15 mouse cellular contexts compared by ENCODE assay signal in genomic region chr12:31755885-31756755, GRCm38 (mm10). TPM values are rescaled to one million over a fixed set of nuclear protein-coding genes. Genes with fewer than 3 reads are reported as not detected.
A peak's percentile ranks its signal among the peaks of the same experiment; 100 is the strongest.
DNase-seq lines count a peak whose midpoint lies in the region; ATAC-seq and TF ChIP-seq lines count a peak whose summit lies in the region.
"Had no signal": no experiment of that assay in that cellular context is flagged by ENCODE, and none has a peak within 500 bp of the region (broad histone marks: within the 10 kb centered on the region; RNA-seq: fewer than 3 reads in every experiment).

No protein-coding gene starts in this region.

- no peak for TF ChIP-seq CTCF in bone marrow, adult 2 months (IDR thresholded peaks at IDR 0.05; ENCODE audit: control insufficient read depth, insufficient read depth, low read length)

- H3K9ac ChIP-seq in kidney, embryonic 15.5 days: no peak overlapping the region
- H3K9ac ChIP-seq: limb, embryonic 13.5 days; neural tube, embryonic 15.5 days had no signal

- H3K36me3 ChIP-seq in kidney, embryonic 15.5 days: no peaks in the 10 kb centered on the region
- H3K36me3 ChIP-seq: limb, embryonic 13.5 days; neural tube, embryonic 15.5 days had no signal

- DNase-seq in frontal cortex, adult 2 months (ENCODE audit: extremely low spot score in 1 of 2, low spot score in 1 of 2): peak; percentile 69
- no peak for DNase-seq in frontal cortex, postnatal 25 days (ENCODE audit: low spot score in 2 of 2)
- peak; percentile 20 for DNase-seq in 416B (ENCODE audit: low read depth)
- DNase-seq in urinary bladder, postnatal 36 days (ENCODE audit: low spot score in 2 of 2): no peak
- no peak for DNase-seq in lung, postnatal 4 days
- DNase-seq: adrenal gland, adult 2 months; gastrocnemius, adult 2 months; heart, postnatal 36 days; lung, adult 2 months had no signal

- 72% methylated on average over 2 of the region's 2 CpGs for WGBS in bone marrow, adult 2 months
- WGBS in kidney, embryonic 15.5 days: 42% methylated on average over 2 of the region's 2 CpGs

- H3K4me3 ChIP-seq in bone marrow, adult 2 months (replicated peaks; ENCODE audit: control insufficient read depth, low read depth, low read length): no peak overlapping the region
- H3K4me3 ChIP-seq in kidney, embryonic 15.5 days (replicated peaks): no peak overlapping the region
- H3K4me3 ChIP-seq: gastrocnemius, adult 2 months; limb, embryonic 13.5 days; neural tube, embryonic 15.5 days had no signal

- H3K9me3 ChIP-seq in kidney, embryonic 15.5 days (replicated peaks): no peaks in the 10 kb centered on the region
- H3K9me3 ChIP-seq: limb, embryonic 13.5 days; neural tube, embryonic 15.5 days had no signal

- no peak overlapping the region for H3K4me2 ChIP-seq in kidney, embryonic 15.5 days
- H3K4me2 ChIP-seq: limb, embryonic 13.5 days; neural tube, embryonic 15.5 days had no signal

- no peak for TF ChIP-seq POLR2A in bone marrow, adult 2 months (IDR thresholded peaks at IDR 0.05; ENCODE audit: borderline replicate concordance, control insufficient read depth, low read depth, low read length)

- H3K27me3 ChIP-seq in kidney, embryonic 15.5 days: no peaks in the 10 kb centered on the region
- H3K27me3 ChIP-seq: limb, embryonic 13.5 days; neural tube, embryonic 15.5 days had no signal

- H3K4me1 ChIP-seq in bone marrow, adult 2 months (ENCODE audit: control insufficient read depth, insufficient read depth, low read length): peaks cover 2% of the 10 kb centered on the region; the same call in 1 of the 2 replicates
- H3K4me1 ChIP-seq in kidney, embryonic 15.5 days: no peaks in the 10 kb centered on the region
- H3K4me1 ChIP-seq: limb, embryonic 13.5 days; neural tube, embryonic 15.5 days had no signal

- peak overlapping the region; percentile 38; the same call in 1 of the 2 replicates for H3K27ac ChIP-seq in bone marrow, adult 2 months (ENCODE audit: control insufficient read depth, insufficient read depth, low read depth, low read length, poor library complexity)
- H3K27ac ChIP-seq in kidney, embryonic 15.5 days: no peak overlapping the region
- H3K27ac ChIP-seq: gastrocnemius, adult 2 months; limb, embryonic 13.5 days; neural tube, embryonic 15.5 days had no signal

- ATAC-seq in neutrophil, adult 5-6 weeks (ENCODE audit: extremely low read depth, insufficient number of reproducible peaks, low FRiP score, poor library complexity, severe bottlenecking): peak; percentile 55; the same call in 1 of the 2 replicates
- ATAC-seq in kidney, embryonic 15.5 days (replicated peaks; ENCODE audit: low FRiP score): no peak

RNA-seq across cellular contexts. Expression of gene Gpr22, which starts 42.4 kb away (rescaled TPM):
- polyA plus RNA-seq in frontal cortex, adult 2 months (2012; rRNA removed): 18.7 and 23.2 TPM in 2 replicates
- polyA plus RNA-seq in bone marrow, adult 2 months (2011; ENCODE audit: insufficient read depth, insufficient read length, low replicate concordance, missing spikeins): not detected in 2 replicates
- total RNA-seq in neutrophil, adult 5-6 weeks (2017): not detected in 2 replicates
- polyA plus RNA-seq in kidney, embryonic 15.5 days (2015; fragmentation: Nextera tagmentation; extraction: Ambion mirVana): 0.35 and 1.3 TPM in 2 replicates
- total RNA-seq: gastrocnemius, adult 2 months had no signal
- polyA plus RNA-seq: lung, adult 2 months; testis, adult 2 months had no signal

Comparison
In these comparisons a context has a peak if more than half of its experiments do, and no peak if none do; other contexts are left out.
1. DNase-seq: peak in frontal cortex, adult 2 months (2 of 2) and 416B (single experiment); none in frontal cortex, postnatal 25 days (0 of 2), urinary bladder, postnatal 36 days (0 of 2) and lung, postnatal 4 days (0 of 2).